8 mouse cellular contexts compared by ENCODE assay signal in genomic region chr19:6975537-6976521, GRCm38 (mm10). TPM values are rescaled to one million over a fixed set of nuclear protein-coding genes. Genes with fewer than 3 reads are reported as not detected.
DNase-seq lines count a peak whose midpoint lies in the region; ATAC-seq and TF ChIP-seq lines count a peak whose summit lies in the region.

TSS of gene Plcb3 (minus strand) at chr19:6976470.

- peak within 1 kb of the TSS; percentile 90 for H3K4me2 ChIP-seq in hindbrain, postnatal 0 days (ENCODE audit: low read depth, low read length)

- H3K27me3 ChIP-seq in hindbrain, postnatal 0 days (ENCODE audit: insufficient read depth, low read length): 0 out of 2 replicates have a peak, but pooled peaks cover under 1% of the 10 kb centered on the region

- peak within 1 kb of the TSS; percentile 76 for H3K9ac ChIP-seq in hindbrain, postnatal 0 days (replicated peaks; ENCODE audit: low read length)

- under 1% methylated on average over 16 of the region's 16 CpGs for WGBS in hindbrain, postnatal 0 days

- DNase-seq in cerebellum, adult 18-20 months: peak; percentile 42 to 50
- DNase-seq in cerebellum, adult 11 months: no peak
- peak; percentile 62 for DNase-seq in brain, embryonic 18.5 days (ENCODE audit: low read depth, low spot score)
- peak; percentile 73 for DNase-seq in gastrocnemius, postnatal 10 days
- DNase-seq in hindbrain, postnatal 0 days (ENCODE audit: low spot score): peak; percentile 95
- peak; percentile 64 to 66 for DNase-seq in left cerebral cortex, postnatal 25 days (ENCODE audit: low spot score in 2 of 2)
- peak; percentile 62 to 67 for DNase-seq in spleen, postnatal 36 days (ENCODE audit: low spot score in 2 of 2)

- peak within 1 kb of the TSS; percentile 62 for H3K4me3 ChIP-seq in hindbrain, postnatal 0 days (ENCODE audit: low read length)

- H3K9me3 ChIP-seq in hindbrain, postnatal 0 days (ENCODE audit: low read length): no peaks in the 10 kb centered on the region

- peaks cover 4% of the 10 kb centered on the region; the same call in 1 of the 2 replicates for H3K36me3 ChIP-seq in hindbrain, postnatal 0 days (ENCODE audit: insufficient read depth, low read length)

- ATAC-seq in hindbrain, postnatal 0 days: peak; percentile 21
- peak; percentile 10 for ATAC-seq in megakaryocyte-erythroid progenitor cell, adult 5-6 weeks (replicated peaks; ENCODE audit: low FRiP score, low TSS enrichment, poor library complexity, severe bottlenecking)

- intact Hi-C loops in left cerebral cortex, postnatal 25 days (cut with DNase I): loop anchor here (5.0 kb wide), 1 partner anchor 34 kb away; the partner anchor contains the start of genes Bad and Gpr137

- peak within 1 kb of the TSS; percentile 90 for H3K27ac ChIP-seq in hindbrain, postnatal 0 days

- H3K4me1 ChIP-seq in hindbrain, postnatal 0 days (ENCODE audit: insufficient read depth, low read length): peaks cover 23% of the 10 kb centered on the region

- peak; percentile 68 for TF ChIP-seq CTCF in hindbrain, postnatal 0 days (IDR thresholded peaks at IDR 0.05; ENCODE audit: low read depth)

RNA-seq across cellular contexts. Expression of gene Plcb3, which starts in this region (rescaled TPM):
- 10 to 100 TPM; 12.1 to 17.3 TPM for total RNA-seq in gastrocnemius, postnatal 10 days (2021)
- total RNA-seq in hindbrain, postnatal 0 days (2014; rRNA removed): 18.5 and 23.1 TPM in 2 replicates
- polyA plus RNA-seq in hindbrain, postnatal 0 days (2015; fragmentation: Nextera tagmentation; extraction: Ambion mirVana): 11.1 and 14.4 TPM in 2 replicates
- 10 to 100 TPM; 11.9 to 13.3 TPM for total RNA-seq in left cerebral cortex, postnatal 25 days (2021)
- total RNA-seq in megakaryocyte-erythroid progenitor cell, adult 5-6 weeks (2014; fragmentation: Nextera tagmentation): 12.1 and 18.6 TPM in 2 replicates
- total RNA-seq in megakaryocyte-erythroid progenitor cell, adult 5-6 weeks (2017): 4.3 and 4.8 TPM in 2 replicates
